Mouse (Mus musculus) forebrain, postnatal 0 days (tissue): ENCODE results near the gene Ttc8. TPM values are rescaled to one million over a fixed set of nuclear protein-coding genes. Genes with fewer than 3 reads are reported as not detected.

Source experiments
- ATAC-seq: fragments of 200-750 bp; cut with Nextera tagmentation; 2 replicates; pipeline ENCODE4 v1.8.0; 2017; ENCODE audit warnings: mild to moderate bottlenecking, moderate library complexity
- DNase-seq: peaks from one replicate; pipeline ENCODE4 v3.0.0-alpha.2; 2015
- H3K27ac ChIP-seq: fragments of 300-500 bp; sonication (generic); 2 replicates; pipeline ENCODE4 v1.5.1; 2014; ENCODE audit warnings: low read depth, mild to moderate bottlenecking, antibody characterized with exemption, low read length, moderate library complexity, mixed read lengths
- H3K27me3 ChIP-seq: fragments of 300-500 bp; sonication (generic); 2 replicates; pipeline ENCODE4 v1.6.1; 2014; ENCODE audit warnings: mild to moderate bottlenecking, low read length, mixed read lengths; ENCODE audit not compliant: insufficient read depth
- H3K36me3 ChIP-seq: fragments of 300-500 bp; sonication (generic); 2 replicates; pipeline ENCODE4 v1.6.1; 2014; ENCODE audit warnings: mild to moderate bottlenecking, moderate library complexity; ENCODE audit not compliant: insufficient read depth
- H3K4me1 ChIP-seq: fragments of 300-500 bp; sonication (generic); 2 replicates; pipeline ENCODE4 v1.6.1; 2014; ENCODE audit warnings: antibody characterized with exemption; ENCODE audit not compliant: insufficient read depth
- H3K4me2 ChIP-seq: fragments of 300-500 bp; sonication (generic); 2 replicates; pipeline ENCODE4 v1.6.1; 2014; ENCODE audit warnings: low read depth, mild to moderate bottlenecking, moderate library complexity
- H3K4me3 ChIP-seq: fragments of 300-500 bp; sonication (generic); 2 replicates; pipeline ENCODE4 v1.5.1; 2014; ENCODE audit warnings: low read depth, low read length, mixed read lengths
- H3K9ac ChIP-seq: fragments of 300-500 bp; sonication (generic); 2 replicates; pipeline ENCODE4 v1.6.1; 2014; ENCODE audit warnings: mild to moderate bottlenecking
- H3K9me3 ChIP-seq: fragments of 300-500 bp; sonication (generic); 2 replicates; pipeline ENCODE4 v1.6.1; 2016; ENCODE audit warnings: low read length
- CTCF ChIP-seq: sonication (generic); IDR thresholded peaks from 2 replicates; pipeline ENCODE4 v1.5.1; 2016; ENCODE audit warnings: antibody characterized with exemption, control low read depth, low read depth
- WGBS: fragments of 180-500 bp; shearing (Covaris S2); extraction: QIAGEN DNeasy Blood & Tissue Kit; methylation state at CpG from one replicate; pipeline ENCODE4 v1.1.7; 2014; 5-methylcytosine and 5-hydroxymethylcytosine counted together
- polyA plus RNA-seq: library from polyadenylated mRNA; unstranded; fragments of >200 nt; fragmentation: Nextera tagmentation; extraction: Ambion mirVana; gene quantifications from 2 replicates; pipeline ENCODE4 v1.2.1, GENCODE M21; 2015
- total RNA-seq: library from RNA; depleted of rRNA; stranded (reverse); fragments of >200 nt; gene quantifications from 2 replicates; pipeline ENCODE4 v1.2.3, GENCODE M21; 2014

Gene Ttc8
- total and polyA plus RNA-seq, 2 experiments from 2014 or later, result 22.7 to 28.5 TPM

- ATAC-seq, result no peak
- H3K36me3 ChIP-seq, result no peaks in the 10 kb centered on the region
- H3K27me3 ChIP-seq, result no peaks in the 10 kb centered on the region
- DNase-seq, result no peak
- no peak overlapping the region for H3K27ac ChIP-seq
- no peaks in the 10 kb centered on the region for H3K9me3 ChIP-seq
- 30% methylated on average over 6 of the region's 6 CpGs for WGBS
- H3K4me1 ChIP-seq, result 0 out of 2 replicates have a peak, but pooled peaks cover 3% of the 10 kb centered on the region
- H3K9ac ChIP-seq, result peak overlapping the region; percentile 29; the same call in 1 of the 2 replicates
- H3K4me2 ChIP-seq, result peak overlapping the region; percentile 65
- no peak for TF ChIP-seq CTCF
- H3K4me3 ChIP-seq, result peak overlapping the region; percentile 88
Measured at GRCm38 (mm10) chr12:98899676-98900075, 20.7 kb upstream of the Ttc8 start.

- peak; percentile 30; the same call in 1 of the 2 replicates for ATAC-seq
- under 1% methylated on average over 31 of the region's 31 CpGs for WGBS
Measured at GRCm38 (mm10) chr12:98900341-98900880, 20.0 kb upstream of the Ttc8 start.

GRCm38 (mm10) chr12:98900881-98901801 is 19.2 kb upstream of the Ttc8 start, which contains the start of gene Eml5:
Gene Eml5, minus strand, starts transcription at chr12:98901484.
- H3K4me2 ChIP-seq, result peak within 1 kb of the TSS; percentile 65
- peak; percentile 36 for TF ChIP-seq CTCF
- ATAC-seq, result peak; percentile 94
- peak; percentile 91 for DNase-seq
- H3K36me3 ChIP-seq, result no peaks in the 10 kb centered on the region
- no peaks in the 10 kb centered on the region for H3K27me3 ChIP-seq
- H3K9me3 ChIP-seq, result no peaks in the 10 kb centered on the region
- 0 out of 2 replicates have a peak, but pooled peaks cover 3% of the 10 kb centered on the region for H3K4me1 ChIP-seq
- 2% methylated on average over 86 of the region's 101 CpGs for WGBS
- peak within 1 kb of the TSS; percentile 83 for H3K27ac ChIP-seq
- H3K4me3 ChIP-seq, result peak within 1 kb of the TSS; percentile 88
- H3K9ac ChIP-seq, result peak within 1 kb of the TSS; percentile 80

More at GRCm38 (mm10) chr12:98900341-98900880, 20.0 kb upstream of the Ttc8 start:
- Histone ChIP-seq H3K27me3 (no peaks in the 10 kb centered on the region), H3K9me3 (no peaks in the 10 kb centered on the region), H3K9ac (peak overlapping the region; percentile 80), H3K4me1 (0 out of 2 replicates have a peak, but pooled peaks cover 3% of the 10 kb centered on the region), H3K27ac (peak overlapping the region; percentile 83; the same call in 1 of the 2 replicates), H3K4me2 (peak overlapping the region; percentile 65), H3K36me3 (no peaks in the 10 kb centered on the region), H3K4me3 (peak overlapping the region; percentile 88)
- DNase-seq, result peak; percentile 48
- no peak for TF ChIP-seq CTCF

- no peaks in the 10 kb centered on the region for H3K9me3 ChIP-seq
- H3K36me3 ChIP-seq, result no peaks in the 10 kb centered on the region
- H3K4me3 ChIP-seq, result no peak overlapping the region
- no peak overlapping the region for H3K27ac ChIP-seq
- no peaks in the 10 kb centered on the region for H3K4me1 ChIP-seq
- ATAC-seq (no peak), DNase-seq (no peak)
- 71% methylated on average over 5 of the region's 5 CpGs for WGBS
- no peak overlapping the region for H3K4me2 ChIP-seq
- no peaks in the 10 kb centered on the region for H3K27me3 ChIP-seq
- no peak for TF ChIP-seq CTCF
- no peak overlapping the region for H3K9ac ChIP-seq
Measured at GRCm38 (mm10) chr12:98905466-98905865, 14.9 kb upstream of the Ttc8 start.

GRCm38 (mm10) chr12:98910096-98910495 is 10.3 kb upstream of the Ttc8 start:
- H3K27me3 ChIP-seq, result no peaks in the 10 kb centered on the region
- no peak for DNase-seq
- H3K9me3 ChIP-seq, result no peaks in the 10 kb centered on the region
- no peak overlapping the region for H3K4me3 ChIP-seq
- H3K27ac ChIP-seq, result no peak overlapping the region
- no peaks in the 10 kb centered on the region for H3K4me1 ChIP-seq
- no peak overlapping the region for H3K9ac ChIP-seq
- no peak overlapping the region for H3K4me2 ChIP-seq
- WGBS, result 69% methylated on average over 9 of the region's 9 CpGs
- no peak for TF ChIP-seq CTCF
- no peak for ATAC-seq
- no peaks in the 10 kb centered on the region for H3K36me3 ChIP-seq

GRCm38 (mm10) chr12:98931174-98931573 is 10.8 kb downstream of the Ttc8 start:
- Histone ChIP-seq H3K27ac (no peak overlapping the region), H3K9ac (no peak overlapping the region), H3K4me3 (no peak overlapping the region), H3K9me3 (no peaks in the 10 kb centered on the region), H3K36me3 (no peaks in the 10 kb centered on the region), H3K4me1 (no peaks in the 10 kb centered on the region), H3K4me2 (no peak overlapping the region), H3K27me3 (no peaks in the 10 kb centered on the region)
- no peak for TF ChIP-seq CTCF
- ATAC-seq (no peak), DNase-seq (no peak)
- WGBS, result 80% methylated on average over 4 of the region's 4 CpGs

- no peak overlapping the region for H3K4me3 ChIP-seq
- no peak overlapping the region for H3K9ac ChIP-seq
- H3K36me3 ChIP-seq, result no peaks in the 10 kb centered on the region
- no peaks in the 10 kb centered on the region for H3K9me3 ChIP-seq
- DNase-seq (no peak), ATAC-seq (no peak)
- H3K4me1 ChIP-seq, result no peaks in the 10 kb centered on the region
- 79% methylated on average over 4 of the region's 4 CpGs for WGBS
- no peak overlapping the region for H3K27ac ChIP-seq
- no peak for TF ChIP-seq CTCF
- H3K27me3 ChIP-seq, result no peaks in the 10 kb centered on the region
- no peak overlapping the region for H3K4me2 ChIP-seq
Measured at GRCm38 (mm10) chr12:98932441-98932840, 12.1 kb downstream of the Ttc8 start.
